Mouse (Mus musculus): ENCODE results near the gene Ptprn2. TPM values are rescaled to one million over a fixed set of nuclear protein-coding genes. Genes with fewer than 3 reads are reported as not detected.

Gene Ptprn2
- polyA plus RNA-seq, 1 experiment from 2014 or later = 24.7 TPM

GRCm38 (mm10) chr12:116661018-116661417 lies 175.5 kb downstream of the Ptprn2 start:
- no peak for ATAC-seq (ENCODE audit: low read depth)
- no peak overlapping the region for H3K27ac ChIP-seq (ENCODE audit: low read depth, low read length)
- H3K4me1 ChIP-seq (ENCODE audit: control insufficient read depth, insufficient read depth, low read length) = 0 out of 2 replicates have a peak, but pooled peaks cover 2% of the 10 kb centered on the region
- no peak overlapping the region for H3K4me3 ChIP-seq (ENCODE audit: low read depth, low read length)
- no peaks in the 10 kb centered on the region for H3K27me3 ChIP-seq (ENCODE audit: control insufficient read depth, insufficient read depth, low read length)
- H3K9ac ChIP-seq (replicated peaks; ENCODE audit: low read depth, low read length) = no peak overlapping the region
- 87% methylated on average over 4 of the region's 4 CpGs for WGBS
- H3K4me2 ChIP-seq (ENCODE audit: low read depth, low read length) = no peak overlapping the region
- no peaks in the 10 kb centered on the region for H3K9me3 ChIP-seq (ENCODE audit: control insufficient read depth, low read length)
- H3K36me3 ChIP-seq (ENCODE audit: control insufficient read depth, insufficient read depth, low read length) = no peaks in the 10 kb centered on the region

DNA sequence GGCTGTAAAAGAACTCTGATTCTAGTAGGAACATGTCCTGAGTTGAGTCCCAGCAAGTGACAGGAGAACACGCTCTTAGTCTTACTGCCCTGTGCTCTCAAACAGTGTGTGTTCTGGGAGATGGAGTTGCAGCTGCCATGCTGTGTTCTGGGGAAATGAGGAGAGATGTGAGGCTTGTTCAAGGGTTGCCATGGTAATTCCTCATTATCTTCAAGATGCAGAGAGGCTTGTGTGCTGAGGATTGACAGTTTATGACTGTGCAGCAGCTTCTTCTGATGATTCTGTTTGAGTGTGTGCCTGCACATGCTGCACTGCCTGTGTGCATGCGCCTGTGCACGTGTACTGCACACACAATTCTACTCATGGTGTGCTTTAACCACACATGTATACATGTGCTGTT lies 192.2 kb downstream of the Ptprn2 start:
- H3K27ac ChIP-seq (ENCODE audit: low read depth, low read length) = no peak overlapping the region
- H3K4me1 ChIP-seq (ENCODE audit: control insufficient read depth, insufficient read depth, low read length) = peaks cover 4% of the 10 kb centered on the region; the same call in 1 of the 2 replicates
- no peak overlapping the region for H3K9ac ChIP-seq (replicated peaks; ENCODE audit: low read depth, low read length)
- 46% methylated on average over 3 of the region's 3 CpGs for WGBS
- no peak overlapping the region for H3K4me3 ChIP-seq (ENCODE audit: low read depth, low read length)
- ATAC-seq (ENCODE audit: low read depth) = peak; percentile 85
- no peaks in the 10 kb centered on the region for H3K9me3 ChIP-seq (ENCODE audit: control insufficient read depth, low read length)
- no peaks in the 10 kb centered on the region for H3K36me3 ChIP-seq (ENCODE audit: control insufficient read depth, insufficient read depth, low read length)
- H3K27me3 ChIP-seq (ENCODE audit: control insufficient read depth, insufficient read depth, low read length) = no peaks in the 10 kb centered on the region
- H3K4me2 ChIP-seq (ENCODE audit: low read depth, low read length) = no peak overlapping the region

GRCm38 (mm10) chr12:116689832-116690231 lies 204.3 kb downstream of the Ptprn2 start:
- no peaks in the 10 kb centered on the region for H3K27me3 ChIP-seq (ENCODE audit: control insufficient read depth, insufficient read depth, low read length)
- H3K27ac ChIP-seq (ENCODE audit: low read depth, low read length) = no peak overlapping the region
- H3K36me3 ChIP-seq (ENCODE audit: control insufficient read depth, insufficient read depth, low read length) = no peaks in the 10 kb centered on the region
- no peak overlapping the region for H3K9ac ChIP-seq (replicated peaks; ENCODE audit: low read depth, low read length)
- H3K4me1 ChIP-seq (ENCODE audit: control insufficient read depth, insufficient read depth, low read length) = no peaks in the 10 kb centered on the region
- WGBS = 86% methylated on average over 2 of the region's 2 CpGs
- no peaks in the 10 kb centered on the region for H3K9me3 ChIP-seq (ENCODE audit: control insufficient read depth, low read length)
- H3K4me3 ChIP-seq (ENCODE audit: low read depth, low read length) = no peak overlapping the region
- ATAC-seq (ENCODE audit: low read depth) = no peak
- no peak overlapping the region for H3K4me2 ChIP-seq (ENCODE audit: low read depth, low read length)

- Histone ChIP-seq H3K9ac (replicated peaks; ENCODE audit: low read depth, low read length) (no peak overlapping the region), H3K36me3 (ENCODE audit: control insufficient read depth, insufficient read depth, low read length) (no peaks in the 10 kb centered on the region), H3K4me3 (ENCODE audit: low read depth, low read length) (no peak overlapping the region), H3K27ac (ENCODE audit: low read depth, low read length) (no peak overlapping the region), H3K4me2 (ENCODE audit: low read depth, low read length) (no peak overlapping the region), H3K4me1 (ENCODE audit: control insufficient read depth, insufficient read depth, low read length) (no peaks in the 10 kb centered on the region), H3K9me3 (ENCODE audit: control insufficient read depth, low read length) (no peaks in the 10 kb centered on the region), H3K27me3 (ENCODE audit: control insufficient read depth, insufficient read depth, low read length) (no peaks in the 10 kb centered on the region)
- ATAC-seq (ENCODE audit: low read depth) = no peak
- 76% methylated on average over 5 of the region's 5 CpGs for WGBS
Observed at GRCm38 (mm10) chr12:116709535-116709934, 224.0 kb downstream of the Ptprn2 start.

DNA sequence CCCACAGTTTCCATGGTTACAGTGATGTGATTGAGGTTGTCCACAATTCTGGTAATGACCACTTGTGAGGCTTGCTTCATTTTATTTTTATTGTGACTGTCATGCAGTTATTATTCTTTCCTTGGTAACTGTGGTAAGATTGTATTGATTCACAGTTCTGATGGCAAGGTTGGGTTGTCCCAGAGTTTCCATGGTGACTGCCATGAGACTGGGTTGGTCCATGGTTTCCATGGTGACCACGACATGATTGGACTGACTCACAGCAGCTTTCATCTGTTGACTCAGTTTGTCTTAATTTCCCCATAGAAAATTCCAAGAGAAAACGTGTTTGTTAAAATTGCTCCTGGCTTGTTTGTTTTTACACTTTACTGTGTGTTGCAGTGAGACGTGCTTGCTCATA lies 225.2 kb downstream of the Ptprn2 start:
- H3K4me1 ChIP-seq (ENCODE audit: control insufficient read depth, insufficient read depth, low read length) = no peaks in the 10 kb centered on the region
- H3K9ac ChIP-seq (replicated peaks; ENCODE audit: low read depth, low read length) = no peak overlapping the region
- H3K36me3 ChIP-seq (ENCODE audit: control insufficient read depth, insufficient read depth, low read length) = no peaks in the 10 kb centered on the region
- H3K9me3 ChIP-seq (ENCODE audit: control insufficient read depth, low read length) = no peaks in the 10 kb centered on the region
- peak; percentile 35; the same call in 1 of the 2 replicates for ATAC-seq (ENCODE audit: low read depth)
- no peak overlapping the region for H3K4me2 ChIP-seq (ENCODE audit: low read depth, low read length)
- H3K27me3 ChIP-seq (ENCODE audit: control insufficient read depth, insufficient read depth, low read length) = no peaks in the 10 kb centered on the region
- no peak overlapping the region for H3K4me3 ChIP-seq (ENCODE audit: low read depth, low read length)
- 60% methylated on average over 3 of the region's 3 CpGs for WGBS
- no peak overlapping the region for H3K27ac ChIP-seq (ENCODE audit: low read depth, low read length)

DNA sequence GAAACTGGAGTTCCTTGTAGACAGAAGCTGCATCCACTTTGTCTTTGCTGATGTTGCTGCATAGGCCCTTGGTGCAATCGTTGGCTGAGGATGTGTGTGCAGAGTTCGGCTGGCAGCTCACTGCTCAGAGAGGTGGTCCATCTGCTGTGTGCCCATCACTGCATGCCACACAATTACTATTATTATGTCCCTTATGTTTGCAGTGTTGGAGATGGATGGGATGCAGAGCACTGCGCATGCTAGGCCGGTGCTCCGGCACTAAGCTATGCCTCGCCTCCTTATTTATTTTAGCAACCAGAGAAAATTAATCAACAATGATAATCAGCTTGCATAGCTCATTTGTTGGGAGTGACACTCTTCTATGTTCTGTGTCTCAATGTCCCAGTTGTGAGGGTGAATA lies 225.6 kb downstream of the Ptprn2 start:
- no peaks in the 10 kb centered on the region for H3K4me1 ChIP-seq (ENCODE audit: control insufficient read depth, insufficient read depth, low read length)
- no peak overlapping the region for H3K4me2 ChIP-seq (ENCODE audit: low read depth, low read length)
- no peak overlapping the region for H3K27ac ChIP-seq (ENCODE audit: low read depth, low read length)
- H3K4me3 ChIP-seq (ENCODE audit: low read depth, low read length) = no peak overlapping the region
- H3K9me3 ChIP-seq (ENCODE audit: control insufficient read depth, low read length) = no peaks in the 10 kb centered on the region
- no peaks in the 10 kb centered on the region for H3K27me3 ChIP-seq (ENCODE audit: control insufficient read depth, insufficient read depth, low read length)
- H3K36me3 ChIP-seq (ENCODE audit: control insufficient read depth, insufficient read depth, low read length) = no peaks in the 10 kb centered on the region
- WGBS = 90% methylated on average over 6 of the region's 6 CpGs
- peak; percentile 29; the same call in 1 of the 2 replicates for ATAC-seq (ENCODE audit: low read depth)
- H3K9ac ChIP-seq (replicated peaks; ENCODE audit: low read depth, low read length) = no peak overlapping the region

DNA sequence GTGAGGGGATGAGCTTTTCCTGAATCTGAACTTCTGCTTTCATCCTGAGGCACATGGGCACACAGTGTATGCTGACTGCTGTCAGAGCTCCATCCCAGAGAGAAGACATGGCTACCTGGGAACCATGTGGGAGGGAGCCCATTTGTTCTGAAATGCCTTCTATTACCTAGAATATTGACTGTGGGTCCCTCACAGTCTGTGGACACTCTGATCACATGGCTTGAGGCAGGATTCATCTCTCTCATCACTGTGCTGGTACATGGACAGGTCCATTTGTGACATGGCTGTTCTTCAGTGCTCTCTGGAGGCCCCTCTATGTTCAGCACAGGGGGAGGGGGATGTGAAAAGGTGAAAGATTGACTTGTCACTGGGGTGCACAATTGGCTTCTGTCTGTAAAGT lies 227.6 kb downstream of the Ptprn2 start:
- Histone ChIP-seq H3K27me3 (ENCODE audit: control insufficient read depth, insufficient read depth, low read length) (no peaks in the 10 kb centered on the region), H3K4me2 (ENCODE audit: low read depth, low read length) (no peak overlapping the region)

DNA sequence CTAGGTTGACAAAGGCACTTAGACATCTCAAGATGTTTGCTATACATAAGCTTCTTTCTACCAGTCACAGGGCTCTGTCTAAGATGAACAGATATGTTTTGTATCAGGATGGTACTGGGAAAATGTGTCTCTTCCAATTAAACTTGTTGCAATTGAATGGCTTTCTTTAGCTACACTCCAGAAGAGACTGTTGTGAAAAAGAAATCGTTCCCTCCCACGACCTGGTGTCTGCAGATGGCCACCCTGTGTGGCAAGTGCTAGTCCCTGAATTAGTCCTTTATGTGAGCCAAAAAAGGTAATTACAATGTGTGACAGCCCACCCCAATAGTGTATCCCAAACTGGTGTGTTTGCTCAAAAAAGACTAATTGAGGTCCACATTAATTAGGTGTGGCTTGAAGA lies 235.5 kb downstream of the Ptprn2 start:
- no peak for ATAC-seq (ENCODE audit: low read depth)
- no peaks in the 10 kb centered on the region for H3K9me3 ChIP-seq (ENCODE audit: control insufficient read depth, low read length)
- no peak overlapping the region for H3K9ac ChIP-seq (replicated peaks; ENCODE audit: low read depth, low read length)
- no peak overlapping the region for H3K27ac ChIP-seq (ENCODE audit: low read depth, low read length)
- no peak overlapping the region for H3K4me2 ChIP-seq (ENCODE audit: low read depth, low read length)
- no peak overlapping the region for H3K4me3 ChIP-seq (ENCODE audit: low read depth, low read length)
- 81% methylated on average over 2 of the region's 2 CpGs for WGBS
- no peaks in the 10 kb centered on the region for H3K27me3 ChIP-seq (ENCODE audit: control insufficient read depth, insufficient read depth, low read length)
- H3K36me3 ChIP-seq (ENCODE audit: control insufficient read depth, insufficient read depth, low read length) = no peaks in the 10 kb centered on the region
- no peaks in the 10 kb centered on the region for H3K4me1 ChIP-seq (ENCODE audit: control insufficient read depth, insufficient read depth, low read length)

More for the DNA sequence above, 227.6 kb downstream of the Ptprn2 start:
- Histone ChIP-seq H3K4me3 (ENCODE audit: low read depth, low read length) (no peak overlapping the region), H3K9me3 (ENCODE audit: control insufficient read depth, low read length) (no peaks in the 10 kb centered on the region), H3K9ac (replicated peaks; ENCODE audit: low read depth, low read length) (no peak overlapping the region), H3K27ac (ENCODE audit: low read depth, low read length) (no peak overlapping the region), H3K4me1 (ENCODE audit: control insufficient read depth, insufficient read depth, low read length) (no peaks in the 10 kb centered on the region), H3K36me3 (ENCODE audit: control insufficient read depth, insufficient read depth, low read length) (no peaks in the 10 kb centered on the region)
- no peak for ATAC-seq (ENCODE audit: low read depth)

DNA sequence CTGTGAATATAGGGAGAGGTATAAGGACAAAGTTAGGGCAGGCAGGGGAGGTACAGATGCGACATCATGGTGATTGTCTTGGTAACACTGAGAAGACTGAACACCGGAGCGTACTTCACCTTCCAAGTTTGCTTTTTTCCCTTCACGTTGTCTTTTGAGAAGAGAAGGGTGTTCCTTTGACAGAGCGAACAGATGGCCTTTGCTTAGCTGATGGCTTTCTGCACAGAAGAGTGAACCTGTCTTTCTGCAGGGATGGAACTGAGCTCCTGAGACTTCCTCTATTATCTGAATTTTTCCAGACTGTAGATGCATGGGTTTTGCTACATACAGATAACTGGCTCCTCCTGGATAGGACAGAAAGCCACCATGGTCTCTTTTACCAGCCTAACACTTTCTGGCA lies 254.6 kb downstream of the Ptprn2 start:
- no peaks in the 10 kb centered on the region for H3K9me3 ChIP-seq (ENCODE audit: control insufficient read depth, low read length)
- WGBS = 89% methylated on average over 5 of the region's 5 CpGs

GRCm38 (mm10) chr12:116741300-116741699 lies 255.8 kb downstream of the Ptprn2 start:
- Histone ChIP-seq H3K9me3 (ENCODE audit: control insufficient read depth, low read length) (no peaks in the 10 kb centered on the region), H3K4me1 (ENCODE audit: control insufficient read depth, insufficient read depth, low read length) (no peaks in the 10 kb centered on the region), H3K9ac (replicated peaks; ENCODE audit: low read depth, low read length) (no peak overlapping the region), H3K4me2 (ENCODE audit: low read depth, low read length) (no peak overlapping the region), H3K36me3 (ENCODE audit: control insufficient read depth, insufficient read depth, low read length) (no peaks in the 10 kb centered on the region), H3K4me3 (ENCODE audit: low read depth, low read length) (no peak overlapping the region), H3K27me3 (ENCODE audit: control insufficient read depth, insufficient read depth, low read length) (no peaks in the 10 kb centered on the region), H3K27ac (ENCODE audit: low read depth, low read length) (no peak overlapping the region)
- ATAC-seq (ENCODE audit: low read depth) = no peak

More for the DNA sequence above, 254.6 kb downstream of the Ptprn2 start:
- no peak overlapping the region for H3K27ac ChIP-seq (ENCODE audit: low read depth, low read length)
- no peak for ATAC-seq (ENCODE audit: low read depth)
- no peak overlapping the region for H3K9ac ChIP-seq (replicated peaks; ENCODE audit: low read depth, low read length)
- no peaks in the 10 kb centered on the region for H3K27me3 ChIP-seq (ENCODE audit: control insufficient read depth, insufficient read depth, low read length)
- H3K4me2 ChIP-seq (ENCODE audit: low read depth, low read length) = no peak overlapping the region
- no peaks in the 10 kb centered on the region for H3K36me3 ChIP-seq (ENCODE audit: control insufficient read depth, insufficient read depth, low read length)
- H3K4me1 ChIP-seq (ENCODE audit: control insufficient read depth, insufficient read depth, low read length) = no peaks in the 10 kb centered on the region
- H3K4me3 ChIP-seq (ENCODE audit: low read depth, low read length) = no peak overlapping the region

Data from neural tube, embryonic 14.5 days (tissue).